Comparison of ENCODE assay signal across 24 mouse cellular contexts in the genomic region with DNA sequence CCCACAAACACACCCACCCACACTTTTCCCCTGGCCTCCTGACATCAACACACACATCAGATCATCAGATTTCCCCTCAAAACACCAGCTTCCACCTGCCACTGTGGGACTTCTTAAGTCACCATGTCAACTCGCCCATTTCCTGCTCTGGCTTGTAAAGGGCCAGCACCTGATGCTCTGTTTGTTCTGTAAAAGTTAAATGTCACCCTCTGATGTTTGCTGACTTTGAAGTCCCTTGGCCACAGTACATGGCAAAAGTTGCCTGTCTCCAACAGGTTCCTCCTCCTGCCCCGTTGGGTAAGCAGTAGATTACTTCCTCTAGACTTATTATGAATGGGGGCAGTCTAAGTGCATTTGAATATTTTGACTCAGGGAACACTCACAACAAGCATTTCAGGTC.
A peak's percentile ranks its signal among the peaks of the same experiment; 100 is the strongest.
DNase-seq lines count a peak whose midpoint lies in the region; ATAC-seq lines count a peak whose summit lies in the region.
"Had no signal": no experiment of that assay in that cellular context is flagged by ENCODE, and none has a peak within 500 bp of the region (broad histone marks: within the 10 kb centered on the region; RNA-seq: fewer than 3 reads in every experiment).

No protein-coding gene starts in this region.

- no peak overlapping the region for H3K9ac ChIP-seq in hindbrain, embryonic 12.5 days
- H3K9ac ChIP-seq: limb, embryonic 12.5 days; liver, embryonic 15.5 days; midbrain, embryonic 12.5 days; stomach, embryonic 15.5 days had no signal

- no peaks in the 10 kb centered on the region for H3K27me3 ChIP-seq in hindbrain, embryonic 12.5 days
- H3K27me3 ChIP-seq: limb, embryonic 12.5 days; midbrain, embryonic 12.5 days; stomach, embryonic 15.5 days had no signal

- no peak overlapping the region for H3K4me3 ChIP-seq in hindbrain, embryonic 12.5 days
- H3K4me3 ChIP-seq: forebrain, embryonic 10.5 days; heart, embryonic 10.5 days; limb, embryonic 12.5 days; liver, embryonic 15.5 days; midbrain, embryonic 12.5 days; stomach, embryonic 15.5 days had no signal

- WGBS in hindbrain, embryonic 12.5 days = 65% methylated on average over 2 of the region's 2 CpGs

- H3K36me3 ChIP-seq in hindbrain, embryonic 12.5 days = no peaks in the 10 kb centered on the region
- H3K36me3 ChIP-seq: forebrain, embryonic 10.5 days; heart, embryonic 10.5 days; limb, embryonic 12.5 days; liver, embryonic 15.5 days; midbrain, embryonic 12.5 days; stomach, embryonic 15.5 days had no signal

- DNase-seq in spleen, postnatal 36 days (ENCODE audit: low spot score in 2 of 2) = peak; percentile 25 to 26
- DNase-seq in spleen, adult 12 weeks (ENCODE audit: low spot score) = no peak
- peak; percentile 31 to 68 for DNase-seq in thymus, adult 18-20 months
- no peak for DNase-seq in frontal cortex, adult 2 months (ENCODE audit: extremely low spot score in 1 of 2, low spot score in 1 of 2)
- DNase-seq in layer of hippocampus, postnatal 25 days (ENCODE audit: extremely low spot score in 1 of 2, low spot score in 1 of 2) = no peak
- DNase-seq in layer of hippocampus, adult 8-10 months (ENCODE audit: low spot score in 2 of 2) = no peak
- DNase-seq: adrenal gland, postnatal 36 days; cerebellum, adult 9-10 months; gastrocnemius, postnatal 25 days; heart, postnatal 10 days; kidney, adult 18-20 months; kidney, postnatal 10 days; lung, postnatal 14 days; right cerebral cortex, adult 18-20 months; spleen, adult 18-20 months had no signal

- peaks cover 10% of the 10 kb centered on the region for H3K4me1 ChIP-seq in hindbrain, embryonic 12.5 days

- no peak overlapping the region for H3K4me2 ChIP-seq in hindbrain, embryonic 12.5 days (replicated peaks)
- H3K4me2 ChIP-seq: limb, embryonic 12.5 days; liver, embryonic 15.5 days; midbrain, embryonic 12.5 days; stomach, embryonic 15.5 days had no signal

- no peak overlapping the region for H3K27ac ChIP-seq in hindbrain, embryonic 12.5 days
- H3K27ac ChIP-seq: forebrain, embryonic 10.5 days; heart, embryonic 10.5 days; limb, embryonic 12.5 days; liver, embryonic 15.5 days; midbrain, embryonic 12.5 days; stomach, embryonic 15.5 days had no signal

- H3K9me3 ChIP-seq in hindbrain, embryonic 12.5 days (replicated peaks) = no peaks in the 10 kb centered on the region
- H3K9me3 ChIP-seq: forebrain, embryonic 10.5 days; heart, embryonic 10.5 days; limb, embryonic 12.5 days; liver, embryonic 15.5 days; midbrain, embryonic 12.5 days; stomach, embryonic 15.5 days had no signal

- ATAC-seq in granulocyte monocyte progenitor cell, adult 5-6 weeks (replicated peaks; ENCODE audit: poor library complexity, severe bottlenecking) = peak; percentile 55; the same call in 1 of the 2 replicates
- ATAC-seq in hindbrain, embryonic 12.5 days (ENCODE audit: low FRiP score) = no peak
- ATAC-seq: hindbrain, embryonic 16.5 days had no signal

Comparison
In these comparisons a context has a peak if more than half of its experiments do, and no peak if none do; other contexts are left out.
1. DNase-seq: peak in spleen, postnatal 36 days (2 of 2) and thymus, adult 18-20 months (2 of 2); none in spleen, adult 12 weeks (single experiment), frontal cortex, adult 2 months (0 of 2), layer of hippocampus, postnatal 25 days (0 of 2) and layer of hippocampus, adult 8-10 months (0 of 2).